Mouse (Mus musculus) MEL (cell line): ENCODE measurements around the gene Fat3. TPM values are rescaled to one million over a fixed set of nuclear protein-coding genes. Genes with fewer than 3 reads are reported as not detected.

Experiments
- DNase-seq: peaks from one replicate; pipeline ENCODE4 v3.0.0; 2011; ENCODE audit warnings: low read depth, low spot score
- H3K27ac ChIP-seq: 2 replicates; pipeline ENCODE4 v1.5.1; 2012; ENCODE audit warnings: low read depth, mild to moderate bottlenecking, control low read depth, low read length, moderate library complexity; ENCODE audit not compliant: control insufficient read depth
- H3K27me3 ChIP-seq, 2 experiments: fragments of 150-350 bp in 1 of 2; sonication (generic) in 1 of 2; 2 replicates each; pipeline ENCODE4 v1.6.1; 2012; ENCODE audit warnings: low read length in 2 of 2, mild to moderate bottlenecking in 2 of 2, improper control_type of control experiment in 1 of 2, moderate library complexity in 1 of 2; ENCODE audit not compliant: insufficient read depth in 2 of 2, control insufficient read depth in 1 of 2
- H3K36me3 ChIP-seq, 2 experiments: 2 replicates each; pipeline ENCODE4 v1.6.1; 2012 to 2014; ENCODE audit warnings: low read length in 2 of 2, improper control_type of control experiment in 1 of 2, inconsistent platforms in 1 of 2, mild to moderate bottlenecking in 1 of 2; ENCODE audit not compliant: insufficient read depth in 2 of 2, control insufficient read depth in 1 of 2
- H3K4me1 ChIP-seq, 2 experiments: fragments of 150-350 bp in 1 of 2; sonication (generic) in 1 of 2; 2 replicates each; pipeline ENCODE4 v1.6.1; 2012; ENCODE audit warnings: low read length in 2 of 2, improper control_type of control experiment in 1 of 2, mild to moderate bottlenecking in 1 of 2; ENCODE audit not compliant: insufficient read depth in 2 of 2, control insufficient read depth in 1 of 2
- H3K4me3 ChIP-seq, 2 experiments: fragments of 150-350 bp in 1 of 2; sonication (generic) in 1 of 2; 2 replicates each; pipeline ENCODE4 v1.5.1; 2012; ENCODE audit warnings: low read depth in 2 of 2, low read length in 2 of 2, mild to moderate bottlenecking in 2 of 2, moderate library complexity in 2 of 2, control low read depth in 1 of 2, improper control_type of control experiment in 1 of 2; ENCODE audit not compliant: control insufficient read depth in 1 of 2, insufficient read depth in 1 of 2
- H3K79me2 ChIP-seq: 2 replicates; pipeline ENCODE4 v1.6.1; 2012; ENCODE audit warnings: mild to moderate bottlenecking, low read length, moderate library complexity; ENCODE audit not compliant: control insufficient read depth, poor library complexity, insufficient read depth
- H3K9ac ChIP-seq: 2 replicates; pipeline ENCODE4 v1.6.1; 2012; ENCODE audit warnings: low read depth, mild to moderate bottlenecking, control low read depth, low read length, moderate library complexity; ENCODE audit not compliant: control insufficient read depth, poor library complexity, severe bottlenecking
- H3K9me3 ChIP-seq: fragments of 150-350 bp; sonication (generic); replicated peaks from 2 replicates; pipeline ENCODE4 v1.6.1; 2012; ENCODE audit warnings: mild to moderate bottlenecking, low read length, improper control_type of control experiment, moderate library complexity; ENCODE audit not compliant: insufficient read depth
- BHLHE40 ChIP-seq: IDR thresholded peaks from 2 replicates; pipeline ENCODE4 v1.6.1; 2012; ENCODE audit warnings: low read depth, mild to moderate bottlenecking, inconsistent platforms, low read length, improper control_type of control experiment, borderline replicate concordance
- CHD2 ChIP-seq: IDR thresholded peaks from 2 replicates; pipeline ENCODE4 v1.6.1; 2011; ENCODE audit warnings: low read length, improper control_type of control experiment
- CTCF ChIP-seq, 3 experiments: IDR thresholded peaks in 2 of 3; conservative IDR thresholded peaks in 1 of 3; 2 replicates each; pipeline ENCODE4 v1.5.1; 2011 to 2012; ENCODE audit warnings: low read length in 3 of 3, low read depth in 2 of 3, mild to moderate bottlenecking in 2 of 3, improper control_type of control experiment in 1 of 3, inconsistent platforms in 1 of 3, mixed read lengths in 1 of 3, moderate library complexity in 1 of 3; ENCODE audit not compliant: control insufficient read depth in 1 of 3, insufficient read depth in 1 of 3, poor library complexity in 1 of 3, severe bottlenecking in 1 of 3
- E2F4 ChIP-seq: IDR thresholded peaks from 2 replicates; pipeline ENCODE4 v1.6.1; 2011; ENCODE audit warnings: low read depth, low read length, improper control_type of control experiment, borderline replicate concordance
- EP300 ChIP-seq, 2 experiments: IDR thresholded peaks; 2 replicates each; pipeline ENCODE4 v1.6.1; 2011; ENCODE audit warnings: improper control_type of control experiment in 2 of 2, low read length in 2 of 2, low read depth in 1 of 2, mild to moderate bottlenecking in 1 of 2
- GABPA ChIP-seq: IDR thresholded peaks from 2 replicates; pipeline ENCODE4 v1.6.1; 2012; ENCODE audit warnings: low read depth, mild to moderate bottlenecking, inconsistent platforms, low read length, improper control_type of control experiment, moderate library complexity
- MXI1 ChIP-seq: IDR thresholded peaks from 2 replicates; pipeline ENCODE4 v1.6.1; 2011; ENCODE audit warnings: mild to moderate bottlenecking, low read depth, low read length, improper control_type of control experiment
- MYB ChIP-seq: IDR thresholded peaks from 2 replicates; pipeline ENCODE4 v1.6.1; 2011; ENCODE audit warnings: mild to moderate bottlenecking, low read depth, low read length, improper control_type of control experiment
- NRF1 ChIP-seq: IDR thresholded peaks from 2 replicates; pipeline ENCODE4 v1.6.1; 2014; ENCODE audit warnings: low read depth, mild to moderate bottlenecking, inconsistent platforms, low read length, improper control_type of control experiment, moderate library complexity; ENCODE audit not compliant: poor library complexity, insufficient read depth, severe bottlenecking
- POLR2A ChIP-seq, 2 experiments: IDR thresholded peaks; 2 replicates each; pipeline ENCODE4 v1.6.1; 2011 to 2012; ENCODE audit warnings: low read length in 2 of 2, mild to moderate bottlenecking in 2 of 2, control low read depth in 1 of 2, improper control_type of control experiment in 1 of 2, low read depth in 1 of 2, moderate library complexity in 1 of 2; ENCODE audit not compliant: control insufficient read depth in 1 of 2, insufficient read depth in 1 of 2, poor library complexity in 1 of 2
- RCOR1 ChIP-seq: IDR thresholded peaks from 2 replicates; pipeline ENCODE4 v1.6.1; 2012; ENCODE audit warnings: low read depth, mild to moderate bottlenecking, inconsistent platforms, low read length, improper control_type of control experiment
- TAL1 ChIP-seq: IDR thresholded peaks from 2 replicates; pipeline ENCODE4 v1.6.1; 2012; ENCODE audit warnings: mild to moderate bottlenecking, inconsistent platforms, low read length, moderate library complexity, mixed read lengths
- ZMIZ1 ChIP-seq: IDR thresholded peaks from 2 replicates; pipeline ENCODE4 v1.6.1; 2012; ENCODE audit warnings: low read depth, mild to moderate bottlenecking, inconsistent platforms, low read length, improper control_type of control experiment, moderate library complexity
- polyA plus RNA-seq, 2 experiments: library from polyadenylated mRNA; stranded (reverse) in 1 of 2; unstranded in 1 of 2; fragments of >175 nt in 1 of 2; fragments of >200 nt in 1 of 2; gene quantifications; 2 replicates each; pipeline versions ENCODE4 v1.2.1 to v1.2.4; 2012; ENCODE audit warnings: low replicate concordance in 2 of 2, low read depth in 1 of 2; ENCODE audit not compliant: insufficient read length in 2 of 2, insufficient read depth in 1 of 2, missing spikeins in 1 of 2
- total RNA-seq: library from RNA; depleted of rRNA; stranded (reverse); fragments of 300-350 nt; gene quantifications from 2 replicates; pipeline ENCODE4 v1.2.3, GENCODE M21; 2012

Fat3 gene
- total and polyA plus RNA-seq, 3 experiments, result 1.5 to 1.8 TPM; not detected in 1

DNA sequence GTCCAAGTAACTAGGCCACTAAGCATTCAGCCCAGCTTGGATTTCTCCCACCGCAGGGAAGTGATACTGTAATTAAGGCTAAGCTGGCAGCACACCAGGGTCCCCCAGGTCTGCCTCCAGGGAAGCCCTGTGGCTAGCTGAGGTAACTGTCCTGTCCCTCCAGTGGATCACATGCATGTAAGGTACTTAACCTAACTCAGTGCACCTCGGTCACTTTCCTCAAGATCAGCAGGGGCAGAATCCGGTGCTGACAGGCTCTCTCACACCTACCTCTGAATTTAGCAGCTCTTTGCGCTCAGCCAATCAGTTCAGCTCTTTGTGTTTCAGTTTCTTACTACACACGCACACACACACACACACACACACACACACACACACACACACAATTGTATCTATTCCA lies 639.7 kb downstream of the Fat3 start:
- Histone ChIP-seq H3K9ac (no peak overlapping the region), H3K9me3 (no peaks in the 10 kb centered on the region), H3K4me1 (no peaks in the 10 kb centered on the region), H3K27me3 (peaks cover 0 to 6% of the 10 kb centered on the region in 2 experiments; a peak in 2 of 4 replicates), H3K36me3 (no peaks in the 10 kb centered on the region), H3K27ac (no peak overlapping the region), H3K79me2 (no peaks in the 10 kb centered on the region), H3K4me3 (no peak overlapping the region)
- no peak for TF ChIP-seq CTCF (IDR thresholded peaks at IDR 0.05 in 2 of 3, conservative IDR thresholded peaks at IDR 0.05 in 1 of 3; ENCODE audit: control insufficient read depth in 1 of 3, insufficient read depth in 1 of 3, low read depth in 2 of 3, low read length in 3 of 3, poor library complexity in 1 of 3, severe bottlenecking in 1 of 3)
- TF ChIP-seq MYB, result no peak
- TF ChIP-seq BHLHE40, result no peak
- TF ChIP-seq TAL1, result no peak
- TF ChIP-seq NRF1, result no peak
- no peak for TF ChIP-seq RCOR1
- no peak for TF ChIP-seq GABPA
- TF ChIP-seq MXI1, result no peak
- no peak for TF ChIP-seq POLR2A (IDR thresholded peaks at IDR 0.05; ENCODE audit: control insufficient read depth in 1 of 2, insufficient read depth in 1 of 2, low read depth in 1 of 2, low read length in 2 of 2, poor library complexity in 1 of 2)
- no peak for TF ChIP-seq CHD2
- no peak for TF ChIP-seq E2F4
- TF ChIP-seq ZMIZ1, result no peak
- no peak for TF ChIP-seq EP300 (IDR thresholded peaks at IDR 0.05; ENCODE audit: low read depth in 1 of 2, low read length in 2 of 2)
- DNase-seq, result no peak
